Mouse (Mus musculus): ENCODE data around the gene Hbb-y.

DNA sequence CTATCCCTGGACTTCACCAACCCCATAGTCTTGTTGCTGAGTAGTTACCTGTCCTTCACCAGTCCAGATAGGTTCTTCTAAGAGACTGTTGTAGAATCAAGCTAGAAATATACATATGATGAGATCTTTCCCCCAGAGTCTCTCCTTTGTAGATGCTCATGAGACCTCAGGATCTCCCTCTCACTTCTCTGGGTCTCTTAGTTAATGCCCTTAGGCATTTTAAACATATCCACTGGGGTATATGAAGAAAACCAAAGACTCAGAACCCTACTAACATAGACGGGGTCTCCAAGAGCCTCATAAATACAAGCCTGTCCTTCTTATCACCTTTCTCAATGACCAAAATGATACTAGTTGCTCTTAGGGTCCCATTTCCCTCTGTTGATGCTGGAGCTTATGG lies 41.4 kb upstream of the Hbb-y start, which contains the start of gene Olfr64:
- TF ChIP-seq POLR2A (IDR thresholded peaks at IDR 0.05; ENCODE audit: insufficient read depth, low read depth, low read length) (no peak), CTCF (IDR thresholded peaks at IDR 0.05) (no peak)
